Mouse (Mus musculus): ENCODE data around the gene Pigu. TPM values are rescaled to one million over a fixed set of nuclear protein-coding genes. Genes with fewer than 3 reads are reported as not detected.

Gene Pigu
- polyA plus RNA-seq, 1 experiment from 2014 or later = 30.7 TPM

DNA sequence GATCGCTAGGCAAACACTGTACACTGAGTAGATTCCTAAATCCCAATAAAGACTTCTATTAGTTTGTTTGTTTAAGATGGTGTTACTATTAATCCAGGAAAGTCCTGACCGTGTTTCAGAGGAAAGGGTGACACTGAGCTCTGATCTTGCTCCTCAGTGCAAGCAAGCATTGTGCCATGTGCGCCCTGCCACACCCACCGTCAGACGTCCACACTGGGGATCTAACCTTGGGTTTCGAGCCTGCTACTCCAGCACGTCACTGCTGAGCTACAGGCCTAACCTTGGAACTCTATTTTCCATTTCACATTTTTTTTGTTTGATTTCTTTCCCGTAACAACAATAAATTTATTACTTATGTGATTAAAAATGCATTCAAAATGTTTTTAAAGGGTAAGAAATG lies 67.2 kb downstream of the Pigu start:
- DNase-seq (ENCODE audit: low spot score) = no peak

DNA sequence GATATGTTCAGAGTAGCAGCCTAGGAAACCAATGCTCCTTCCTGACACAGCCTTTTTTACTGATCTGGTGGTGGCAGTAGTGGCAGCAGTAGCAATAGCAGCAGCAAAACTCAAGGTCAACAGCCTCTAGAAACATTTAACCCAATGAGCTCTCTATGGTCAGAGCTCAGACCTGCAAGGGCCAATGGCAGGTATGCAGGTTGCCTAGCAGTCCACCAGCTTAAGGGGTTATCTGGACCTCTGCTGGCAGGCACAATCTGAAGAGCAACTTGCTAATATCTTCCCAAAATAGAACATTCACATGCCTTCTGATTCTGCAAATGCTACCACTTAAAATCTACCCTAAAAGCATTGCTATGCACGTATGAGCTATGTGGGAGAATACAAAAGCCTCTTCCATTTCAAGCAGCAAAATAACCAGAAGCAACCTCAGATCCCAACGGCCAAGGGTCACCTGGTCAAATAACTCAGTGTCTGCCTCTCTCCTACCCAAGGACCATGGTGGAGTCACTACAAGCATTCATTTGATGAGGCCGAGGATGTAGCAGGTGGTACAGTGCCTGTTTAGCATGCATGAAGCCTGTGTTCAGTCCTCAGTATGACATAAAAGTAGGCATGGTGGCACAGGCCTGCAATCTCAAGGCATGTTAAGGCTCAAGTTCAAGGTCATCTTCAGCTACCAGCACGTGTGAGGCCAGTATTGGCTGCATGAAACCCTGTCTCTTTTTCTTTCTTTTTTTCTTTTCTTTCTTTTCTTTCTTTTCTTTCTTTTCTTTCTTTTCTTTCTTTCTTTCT lies 69.6 kb downstream of the Pigu start:
- no peak for DNase-seq (ENCODE audit: low spot score)

GRCm38 (mm10) chr2:155285744-155286143 lies 71.5 kb downstream of the Pigu start:
- DNase-seq (ENCODE audit: low spot score) = no peak

GRCm38 (mm10) chr2:155284647-155285046 lies 72.6 kb downstream of the Pigu start:
- DNase-seq (ENCODE audit: low spot score) = no peak

DNA sequence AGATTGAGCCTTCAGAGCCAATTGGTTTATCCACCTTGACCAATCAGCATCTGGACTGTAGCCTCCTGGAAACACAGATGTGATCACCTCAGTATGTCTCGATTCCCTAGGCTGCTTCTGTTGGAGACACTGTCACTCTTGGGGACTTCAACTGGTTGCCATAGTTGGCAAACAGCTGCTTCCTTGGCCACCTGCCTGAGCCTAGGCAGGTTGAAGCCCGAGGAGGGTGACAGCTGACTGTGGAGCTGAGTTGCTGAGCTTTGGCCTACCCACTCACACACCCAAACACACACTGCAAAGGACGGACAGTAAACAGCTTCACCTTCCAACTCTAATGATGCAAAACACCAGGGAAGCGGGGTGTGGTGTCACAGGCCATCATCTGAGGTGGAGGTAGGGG lies 73.4 kb downstream of the Pigu start:
- no peak for DNase-seq (ENCODE audit: low spot score)

DNA sequence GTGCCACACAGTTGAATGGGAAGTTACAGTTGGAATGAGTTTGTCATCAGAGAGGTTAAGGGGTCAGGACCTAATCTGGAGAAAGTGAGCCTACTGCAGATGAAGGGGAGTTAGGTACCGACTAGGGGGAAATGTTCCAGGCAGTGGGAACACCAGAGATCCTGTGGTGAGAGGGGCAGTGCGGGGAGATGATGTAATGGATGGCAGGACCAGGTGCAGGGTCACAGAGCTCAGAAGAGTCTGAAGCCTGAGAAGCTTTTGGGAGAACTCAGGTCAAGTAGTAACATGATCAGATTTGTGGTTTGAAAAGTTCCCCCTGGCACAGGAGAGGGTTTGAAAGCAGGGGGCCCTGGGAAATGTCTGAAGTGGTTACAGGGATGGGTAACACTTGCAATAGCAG lies 77.1 kb downstream of the Pigu start:
- DNase-seq (ENCODE audit: low spot score) = no peak

GRCm38 (mm10) chr2:155279163-155279562 lies 78.1 kb downstream of the Pigu start:
- no peak for DNase-seq (ENCODE audit: low spot score)

GRCm38 (mm10) chr2:155278361-155278760 lies 78.9 kb downstream of the Pigu start:
- DNase-seq (ENCODE audit: low spot score) = no peak

DNA sequence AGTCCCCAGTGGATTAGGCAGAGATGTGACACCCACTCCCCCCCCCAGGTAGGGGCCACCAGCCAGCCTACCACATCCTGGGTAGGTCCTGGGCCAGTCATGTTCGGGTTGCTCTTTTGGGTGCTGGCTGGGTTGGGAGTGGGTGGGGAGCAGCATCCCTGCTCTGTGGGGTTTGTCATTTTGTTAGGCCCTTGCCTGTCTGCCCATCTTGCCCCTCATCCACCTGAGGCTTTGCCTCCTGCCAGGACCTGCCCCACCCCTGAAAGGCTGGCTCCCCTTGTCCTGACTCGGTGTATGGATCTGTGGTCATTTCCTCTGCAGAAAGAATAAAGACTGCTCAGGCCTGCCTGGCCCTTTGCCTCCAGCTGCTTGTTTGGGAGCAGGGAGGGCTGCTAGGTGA lies 79.5 kb downstream of the Pigu start:
- no peak for DNase-seq (ENCODE audit: low spot score)

GRCm38 (mm10) chr2:155276621-155277175 lies 80.5 kb downstream of the Pigu start:
- peak; percentile 69 for DNase-seq (ENCODE audit: low spot score)

DNA sequence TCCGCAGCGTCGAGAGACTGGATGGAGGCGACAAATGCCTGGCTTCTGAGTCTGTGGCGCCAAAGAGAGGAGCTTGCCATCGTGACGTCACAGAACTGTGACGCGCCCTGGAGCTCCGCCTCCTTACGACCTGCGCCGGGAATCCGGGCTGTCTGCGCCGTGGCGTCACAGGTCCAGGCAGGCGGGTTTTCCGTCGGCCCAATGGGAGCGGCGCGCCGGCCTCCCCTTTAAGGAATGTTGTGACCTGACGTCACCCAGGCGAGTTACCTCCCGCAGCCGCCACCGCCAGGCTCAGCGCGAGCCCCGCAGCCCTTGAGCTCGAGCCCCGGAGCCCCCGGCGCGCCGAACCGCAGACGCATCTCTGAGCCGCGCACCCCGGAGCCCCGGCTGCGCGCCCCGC lies 81.0 kb downstream of the Pigu start, which contains the start of gene Map1lc3a:
Gene Map1lc3a (plus strand): TSS at position 103 of the 400 bp plus-strand sequence.
- DNase-seq (ENCODE audit: low spot score) = peak; percentile 95

- no peak for DNase-seq (ENCODE audit: low spot score)
Observed at GRCm38 (mm10) chr2:155273603-155274002, 83.6 kb downstream of the Pigu start.

GRCm38 (mm10) chr2:155272396-155273170 lies 84.6 kb downstream of the Pigu start:
- no peak for DNase-seq (ENCODE audit: low spot score)

- peak; percentile 45 for DNase-seq (ENCODE audit: low spot score)
Observed at GRCm38 (mm10) chr2:155271957-155272356, 85.3 kb downstream of the Pigu start.

DNA sequence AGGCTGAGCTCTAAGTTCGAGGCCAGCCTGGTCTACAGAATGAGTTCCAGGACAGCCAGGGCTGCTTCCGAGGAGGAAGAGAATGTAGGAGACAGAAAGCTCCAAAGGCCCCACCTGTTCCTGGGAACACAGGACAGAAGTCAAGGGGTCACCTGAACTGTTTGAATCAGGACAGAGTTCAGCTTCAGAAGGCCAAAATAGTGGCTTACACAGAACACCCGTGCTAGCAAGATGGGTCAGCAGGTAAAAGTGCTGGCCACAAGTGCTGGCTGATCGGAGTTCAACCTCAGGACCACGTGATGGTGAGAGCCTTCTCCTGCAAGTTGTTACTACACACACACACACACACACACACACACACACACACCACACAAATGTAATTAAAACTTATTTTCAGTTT lies 90.3 kb downstream of the Pigu start:
- DNase-seq (ENCODE audit: low spot score) = no peak

GRCm38 (mm10) chr2:155265526-155265925 lies 91.7 kb downstream of the Pigu start:
- no peak for DNase-seq (ENCODE audit: low spot score)

DNA sequence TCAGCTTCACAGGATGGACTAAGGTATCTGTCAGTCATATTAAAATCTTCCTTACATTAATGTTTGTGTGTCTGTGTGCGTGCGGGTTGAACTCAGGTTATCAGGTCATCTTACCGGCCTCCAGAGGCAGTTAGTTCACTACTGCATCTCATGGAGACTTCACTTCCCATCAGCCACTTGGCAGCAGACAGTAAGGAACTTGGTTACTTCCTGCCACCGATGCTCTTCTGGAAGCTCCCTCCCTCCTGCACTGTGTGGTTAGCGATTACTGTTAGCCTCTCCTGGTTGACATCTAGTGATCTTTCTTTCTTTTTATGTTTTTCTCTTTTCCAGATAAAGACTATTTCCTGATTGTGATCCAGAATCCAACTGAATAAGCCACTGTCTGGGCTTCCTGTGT lies 107.6 kb downstream of the Pigu start:
- no peak for DNase-seq (ENCODE audit: low spot score)

- DNase-seq (ENCODE audit: low spot score) = no peak
Observed at GRCm38 (mm10) chr2:155248718-155249117, 108.5 kb downstream of the Pigu start.

- no peak for DNase-seq (ENCODE audit: low spot score)
Observed at GRCm38 (mm10) chr2:155248206-155248605, 109.0 kb downstream of the Pigu start.

GRCm38 (mm10) chr2:155246231-155246630 lies 111.0 kb downstream of the Pigu start:
- DNase-seq (ENCODE audit: low spot score) = no peak

DNA sequence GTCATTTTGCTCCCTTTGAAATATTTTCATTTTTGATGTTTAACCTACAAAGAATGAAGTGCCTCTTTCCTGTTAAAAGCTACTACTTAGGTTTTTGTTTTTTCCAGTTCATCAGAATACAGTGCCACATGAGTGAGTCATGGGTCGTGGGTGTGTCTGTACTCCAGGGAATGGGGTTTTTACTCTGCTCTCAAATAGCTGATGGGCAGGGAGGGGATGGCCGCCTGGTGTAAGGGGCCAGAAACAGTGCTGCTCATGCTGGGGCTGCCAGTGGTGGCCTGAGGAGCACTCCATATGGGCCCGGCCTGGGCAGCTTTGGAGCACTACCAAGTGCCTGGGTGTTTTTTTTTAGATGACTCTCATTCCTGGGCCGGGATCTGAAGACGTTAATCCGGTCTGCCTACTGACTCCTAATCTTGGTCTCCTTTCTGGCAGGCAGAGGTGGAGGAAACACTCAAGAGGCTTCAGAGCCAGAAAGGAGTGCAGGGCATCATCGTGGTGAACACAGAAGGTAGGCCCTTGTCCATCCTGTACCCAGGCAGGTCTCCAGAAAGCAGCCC lies 114.9 kb downstream of the Pigu start:
- no peak for DNase-seq (ENCODE audit: low spot score)

GRCm38 (mm10) chr2:155240915-155241314 lies 116.3 kb downstream of the Pigu start:
- peak; percentile 54 for DNase-seq (ENCODE audit: low spot score)
